Mouse (Mus musculus): ENCODE measurements at regions not wholly inside any gene's neighbourhood (a gene's known extent, or its start where the extent isn't known, plus 50 kb on each side); places are given as distances from the start of the nearest gene placed in this dataset.

DNA sequence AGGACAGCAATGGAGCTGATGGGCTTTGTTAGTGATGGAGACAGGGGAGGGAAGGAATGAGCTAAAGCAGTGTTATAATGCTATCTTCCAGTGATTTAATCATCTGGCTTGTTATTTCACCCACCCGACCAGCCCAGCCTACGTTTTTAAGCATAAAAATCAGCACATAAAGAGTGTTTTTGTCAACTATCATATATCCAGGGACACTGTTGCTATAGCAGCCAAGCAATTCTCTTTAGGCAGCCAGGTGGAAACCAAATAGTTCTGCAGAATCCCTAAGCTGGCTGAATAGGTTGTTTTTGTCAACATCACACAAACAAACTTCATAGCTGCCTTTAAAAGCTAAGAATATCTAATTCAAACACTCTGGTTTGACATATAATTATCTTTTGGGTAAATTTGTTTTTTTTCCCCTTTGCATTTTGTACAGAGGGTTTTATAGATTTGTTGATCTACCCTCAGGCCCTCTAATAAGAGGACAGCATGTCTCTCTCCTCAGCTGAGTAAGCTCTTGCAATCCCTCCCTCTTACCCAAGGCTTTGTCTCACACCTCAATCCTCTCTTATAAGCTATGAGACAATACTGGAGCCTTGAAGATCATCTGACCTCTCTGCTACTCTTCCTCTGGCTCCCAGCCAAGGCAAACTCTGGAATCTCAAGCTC, 104.7 kb upstream of the Camk2d start:
- DNase-seq = no peak

DNA sequence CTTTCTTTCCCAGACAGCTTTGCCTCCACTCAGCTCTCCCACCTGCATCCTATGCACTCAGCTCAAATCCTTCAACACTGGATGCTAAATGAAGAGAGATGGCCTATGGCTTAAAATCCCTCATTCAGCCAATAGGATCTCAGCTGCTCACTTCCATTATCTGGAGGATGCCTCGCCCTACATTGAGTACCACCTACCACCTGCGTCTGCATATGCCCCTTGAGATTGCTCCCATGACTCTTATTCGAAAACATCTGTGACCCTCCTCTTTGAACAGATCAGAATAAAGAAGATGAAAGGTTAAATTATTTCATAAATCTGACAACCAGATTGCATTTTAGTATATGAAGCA, 104.2 kb upstream of the Camk2d start:
- DNase-seq = no peak

DNA sequence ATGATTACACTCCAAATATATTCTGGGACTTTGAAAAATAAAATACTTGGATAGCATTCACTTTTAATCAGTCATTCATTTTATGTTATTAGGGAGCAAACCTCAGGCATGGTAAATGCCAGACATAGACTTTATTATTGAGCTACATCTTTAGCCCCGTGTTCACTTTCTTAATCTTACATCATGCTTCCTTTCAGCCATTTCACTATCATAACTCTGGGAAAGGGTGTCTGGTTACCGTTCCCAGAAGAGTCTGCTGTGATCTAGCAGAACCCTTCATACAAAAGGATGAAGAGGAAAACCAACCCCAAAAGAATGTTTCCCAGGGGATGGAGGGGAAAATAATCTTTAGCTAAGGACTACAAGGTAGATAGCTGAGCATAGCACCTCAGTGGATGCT, 97.3 kb upstream of the Camk2d start:
- no peak for DNase-seq

DNA sequence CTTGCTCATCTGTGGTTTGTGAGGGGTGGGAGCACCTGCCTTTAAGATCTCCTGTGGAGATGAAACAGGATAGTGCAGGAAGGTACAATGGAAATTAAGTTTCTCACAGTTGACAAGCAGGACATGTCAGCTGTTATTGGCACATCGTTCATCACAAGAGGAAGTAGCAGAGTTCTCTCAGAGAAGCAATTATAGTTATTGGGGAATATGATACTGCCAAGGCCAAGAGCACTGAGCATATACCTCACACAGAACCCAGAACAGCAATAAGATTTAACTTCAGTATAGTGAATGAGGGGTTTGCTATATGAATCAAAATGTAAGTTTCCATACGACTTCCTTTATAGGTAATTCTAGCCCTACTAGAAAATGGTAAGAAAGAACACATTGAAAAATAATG, 95.9 kb upstream of the Camk2d start:
- DNase-seq = no peak

DNA sequence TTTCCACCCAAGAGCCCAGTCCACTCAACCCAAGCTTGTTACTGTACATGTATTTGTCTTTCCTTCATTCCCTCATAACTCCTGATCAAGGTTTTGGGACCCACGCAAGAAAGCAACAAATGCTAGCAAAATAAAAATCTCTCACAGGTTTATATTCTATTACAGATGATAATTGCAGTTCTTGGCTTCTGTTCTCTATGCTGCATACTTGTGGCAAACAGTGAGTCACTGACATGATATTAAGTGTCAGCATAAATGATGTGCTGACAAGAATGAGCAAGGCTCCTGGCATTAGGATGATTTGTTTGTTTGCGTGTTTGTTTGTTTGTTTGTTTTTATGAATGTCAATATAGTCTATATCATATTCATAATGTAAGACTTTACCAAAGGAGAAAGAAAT, 94.3 kb upstream of the Camk2d start:
- DNase-seq = no peak

DNA sequence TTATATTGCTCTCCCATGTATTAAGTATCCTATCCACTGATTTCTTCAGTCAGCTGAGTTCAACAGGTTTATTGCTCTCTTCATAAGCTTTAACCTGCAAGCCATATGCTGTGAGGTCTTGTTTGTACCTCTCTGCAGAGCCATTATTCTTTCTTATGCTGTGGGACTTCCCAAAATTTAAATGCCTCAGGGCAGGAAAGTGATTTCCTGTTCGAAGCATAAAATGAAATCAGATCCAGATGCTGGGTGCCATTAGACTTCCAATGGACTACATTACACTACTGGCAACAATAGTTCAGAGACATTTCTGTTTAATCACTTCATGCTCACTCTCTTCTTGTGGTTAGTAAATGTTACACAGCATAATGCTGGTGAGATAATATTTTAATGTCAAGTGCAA, 90.4 kb upstream of the Camk2d start:
- DNase-seq = no peak

DNA sequence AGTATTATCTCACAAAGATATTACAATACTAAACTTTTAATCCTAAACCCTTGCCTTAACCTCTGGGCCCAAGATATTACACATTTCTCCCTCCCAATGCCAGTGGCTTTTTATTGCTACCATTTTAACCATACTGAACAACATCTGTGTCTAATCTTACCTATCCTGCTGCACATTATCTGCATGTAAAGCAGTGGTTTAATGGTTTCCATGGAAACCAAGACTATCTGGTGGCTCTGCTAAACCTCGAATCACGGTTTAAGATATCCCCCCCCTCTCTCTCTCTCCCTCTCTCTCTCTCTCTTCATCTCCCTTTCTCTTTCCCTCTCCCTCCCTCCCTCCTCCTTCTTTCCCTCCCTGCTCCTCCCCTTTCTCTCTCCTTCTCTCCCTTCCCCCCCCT, 81.3 kb upstream of the Camk2d start:
- DNase-seq = no peak

DNA sequence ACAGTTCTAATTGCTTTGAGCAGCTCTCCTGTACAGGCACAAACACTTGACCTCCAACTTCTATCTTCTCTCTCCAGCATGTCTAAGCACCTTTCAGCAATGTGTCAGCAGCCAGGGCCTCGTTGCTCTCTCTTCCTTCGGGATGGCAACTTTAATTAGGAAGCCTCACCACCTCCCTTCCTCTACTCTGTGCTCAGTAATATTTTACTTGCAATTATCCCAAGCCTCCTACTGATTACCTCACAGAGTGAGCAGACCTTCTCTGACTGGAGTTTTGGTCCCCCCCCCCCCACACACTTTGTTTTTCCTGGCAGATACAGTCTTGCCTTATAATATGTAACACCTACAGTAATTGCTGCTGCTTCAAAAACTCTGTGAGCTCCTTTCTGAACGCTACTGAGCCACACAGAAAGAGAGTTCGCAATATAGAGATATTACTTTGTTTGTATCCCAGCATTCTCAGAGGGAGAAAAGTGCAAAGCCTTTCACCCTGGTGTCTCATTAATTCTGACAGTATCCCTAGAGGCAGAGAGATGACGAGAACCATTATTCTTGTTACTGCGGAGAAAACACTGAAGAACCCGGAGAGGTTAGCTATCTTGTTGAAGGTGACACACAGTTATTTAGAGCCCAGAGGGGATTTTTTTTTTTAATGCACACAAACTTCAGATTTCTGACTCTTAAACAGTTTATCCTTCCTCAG, 61.8 kb upstream of the Camk2d start:
- no peak for DNase-seq

DNA sequence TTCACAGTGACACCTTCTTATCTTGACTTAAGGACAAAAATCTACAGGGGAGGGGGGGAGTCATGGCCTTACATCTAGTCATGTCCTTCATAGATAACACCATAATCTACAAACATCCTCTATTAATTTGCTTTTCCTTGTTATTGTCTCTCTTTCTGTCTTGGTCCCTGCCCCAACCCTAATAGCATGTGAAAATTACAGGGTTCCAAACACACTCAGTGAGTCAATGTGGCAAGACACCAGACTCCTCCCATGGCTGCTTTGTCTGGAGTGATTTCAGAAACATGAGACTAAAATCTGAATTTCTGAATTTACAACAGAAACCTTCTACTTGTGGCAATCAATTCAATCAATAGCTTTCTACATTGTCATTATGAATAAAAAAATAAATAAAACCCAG, 60.8 kb upstream of the Camk2d start:
- no peak for DNase-seq

DNA sequence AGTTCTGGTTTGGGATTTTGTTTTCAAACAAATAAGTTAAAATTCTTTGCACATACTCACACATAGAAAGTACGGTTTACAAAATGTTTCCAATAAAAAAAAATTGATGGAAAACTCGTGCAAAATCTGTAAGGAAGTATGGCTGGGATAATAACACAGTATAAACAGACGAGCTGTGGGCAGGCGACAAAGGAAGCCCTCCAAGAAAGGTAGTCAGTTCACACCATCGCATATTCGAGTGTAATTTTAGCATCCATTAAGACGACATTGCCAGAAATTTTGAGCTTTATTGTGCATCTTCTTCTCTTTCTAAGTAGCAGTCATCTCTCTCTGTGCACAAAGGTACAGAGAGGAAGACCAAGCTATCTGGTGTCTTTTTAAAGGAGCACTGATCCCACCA, 57.6 kb upstream of the Camk2d start:
- DNase-seq = no peak

DNA sequence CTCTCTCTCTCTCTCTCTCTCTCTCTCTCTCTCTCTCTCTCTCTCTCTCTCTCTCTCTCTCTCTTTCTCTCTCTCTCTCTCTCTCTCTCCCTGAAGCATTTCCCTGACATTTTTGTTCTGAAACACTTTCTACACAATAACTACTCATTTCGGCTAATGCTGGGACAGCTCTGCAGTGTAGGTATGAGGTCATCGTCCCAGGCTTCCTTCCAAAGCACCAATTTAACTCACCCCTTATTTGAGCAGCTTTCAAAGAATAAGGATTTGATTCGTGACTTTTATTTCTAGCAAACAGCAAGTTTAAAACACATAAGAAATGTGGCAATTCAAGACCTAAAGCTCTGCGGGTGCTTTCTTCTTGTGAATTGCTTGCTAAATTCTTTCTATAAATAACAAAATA, 55.0 kb upstream of the Camk2d start:
- peak; percentile 24 for DNase-seq
